Mouse (Mus musculus) embryonic facial prominence, embryonic 10.5 days (tissue): ENCODE measurements around the gene Camk2g. TPM values are rescaled to one million over a fixed set of nuclear protein-coding genes. Genes with fewer than 3 reads are reported as not detected.

Experiments
- DNase-seq: peaks from one replicate; pipeline ENCODE4 v3.0.0-alpha.2; 2017; ENCODE audit warnings: low spot score
- H3K27ac ChIP-seq: fragments of 300-500 bp; sonication (generic); replicated peaks from 2 replicates; pipeline ENCODE4 v1.5.1; 2016; ENCODE audit warnings: mild to moderate bottlenecking
- H3K27me3 ChIP-seq: fragments of 300-500 bp; sonication (generic); replicated peaks from 2 replicates; pipeline ENCODE4 v1.6.1; 2016; ENCODE audit warnings: low read depth, mild to moderate bottlenecking; ENCODE audit not compliant: poor library complexity, severe bottlenecking
- H3K36me3 ChIP-seq: fragments of 300-500 bp; sonication (generic); replicated peaks from 2 replicates; pipeline ENCODE4 v1.6.1; 2016; ENCODE audit warnings: mild to moderate bottlenecking, moderate library complexity
- H3K4me1 ChIP-seq: fragments of 300-500 bp; sonication (generic); 2 replicates; pipeline ENCODE4 v1.6.1; 2016
- H3K4me3 ChIP-seq: fragments of 300-500 bp; sonication (generic); 2 replicates; pipeline ENCODE4 v1.5.1; 2016; ENCODE audit warnings: mild to moderate bottlenecking, moderate library complexity
- H3K9me3 ChIP-seq: fragments of 300-500 bp; sonication (generic); 2 replicates; pipeline ENCODE4 v1.6.1; 2016; ENCODE audit warnings: mild to moderate bottlenecking
- WGBS: fragments of 180-500 bp; shearing (Covaris S2); methylation state at CpG from one replicate; pipeline ENCODE4 v1.1.7; 2016; 5-methylcytosine and 5-hydroxymethylcytosine counted together
- polyA plus RNA-seq: library from polyadenylated mRNA; unstranded; fragments of >200 nt; fragmentation: Nextera tagmentation; extraction: Ambion mirVana; gene quantifications from 2 replicates; pipeline ENCODE4 v1.2.1, GENCODE M21; 2016

The Camk2g gene
- polyA plus RNA-seq, 1 experiment from 2014 or later, result 50.6 TPM

GRCm38 (mm10) chr14:20701554-20701953, 92.3 kb downstream of the Camk2g start:
- Histone ChIP-seq H3K27ac (no peak overlapping the region), H3K4me1 (peaks cover 46% of the 10 kb centered on the region), H3K4me3 (peak overlapping the region; percentile 67), H3K27me3 (no peaks in the 10 kb centered on the region), H3K36me3 (peaks cover 44% of the 10 kb centered on the region), H3K9me3 (no peaks in the 10 kb centered on the region)
- DNase-seq, result no peak
- 83% methylated on average over 8 of the region's 8 CpGs for WGBS

GRCm38 (mm10) chr14:20700362-20700761, 93.5 kb downstream of the Camk2g start:
- Histone ChIP-seq H3K36me3 (peaks cover 43% of the 10 kb centered on the region), H3K9me3 (no peaks in the 10 kb centered on the region), H3K4me3 (0 out of 2 replicates have a peak overlapping the region, but pooled peaks have one; percentile 15), H3K27me3 (no peaks in the 10 kb centered on the region), H3K4me1 (peaks cover 54% of the 10 kb centered on the region), H3K27ac (no peak overlapping the region)
- no peak for DNase-seq
- WGBS, result 86% methylated on average over 3 of the region's 3 CpGs

- Histone ChIP-seq H3K27me3 (no peaks in the 10 kb centered on the region), H3K9me3 (no peaks in the 10 kb centered on the region), H3K4me1 (peaks cover 64% of the 10 kb centered on the region), H3K4me3 (no peak overlapping the region), H3K27ac (no peak overlapping the region), H3K36me3 (peaks cover 40% of the 10 kb centered on the region)
- DNase-seq, result no peak
- 95% methylated on average over 2 of the region's 2 CpGs for WGBS
Observed at GRCm38 (mm10) chr14:20698515-20698914, 95.4 kb downstream of the Camk2g start.

- peaks cover 62% of the 10 kb centered on the region for H3K4me1 ChIP-seq
- no peaks in the 10 kb centered on the region for H3K9me3 ChIP-seq
- H3K27me3 ChIP-seq, result no peaks in the 10 kb centered on the region
- WGBS, result 17% methylated on average over 1 of the region's 1 CpGs
- DNase-seq, result peak; percentile 38
- H3K27ac ChIP-seq, result no peak overlapping the region
- H3K4me3 ChIP-seq, result peak overlapping the region; percentile 96
- peaks cover 55% of the 10 kb centered on the region for H3K36me3 ChIP-seq
Observed at GRCm38 (mm10) chr14:20696986-20697385, 96.9 kb downstream of the Camk2g start.

- DNase-seq, result no peak
Observed at GRCm38 (mm10) chr14:20695761-20696520, 97.9 kb downstream of the Camk2g start.

GRCm38 (mm10) chr14:20694884-20695760, 98.8 kb downstream of the Camk2g start, which contains the start of gene Fut11:
Gene Fut11, plus strand, starts transcription at chr14:20694968.
- H3K4me3 ChIP-seq, result peak within 1 kb of the TSS; percentile 96
- no peaks in the 10 kb centered on the region for H3K9me3 ChIP-seq
- peak; percentile 91 for DNase-seq
- no peaks in the 10 kb centered on the region for H3K27me3 ChIP-seq
- peaks cover 46% of the 10 kb centered on the region for H3K4me1 ChIP-seq
- WGBS, result under 1% methylated on average over 111 of the region's 111 CpGs
- H3K36me3 ChIP-seq, result peaks cover 68% of the 10 kb centered on the region
- H3K27ac ChIP-seq, result peak within 1 kb of the TSS; percentile 97

More at GRCm38 (mm10) chr14:20695761-20696520, 97.9 kb downstream of the Camk2g start:
- Histone ChIP-seq H3K9me3 (no peaks in the 10 kb centered on the region), H3K27ac (peak overlapping the region; percentile 97), H3K4me3 (peak overlapping the region; percentile 96), H3K4me1 (peaks cover 52% of the 10 kb centered on the region), H3K27me3 (no peaks in the 10 kb centered on the region), H3K36me3 (peaks cover 66% of the 10 kb centered on the region)
- 15% methylated on average over 27 of the region's 27 CpGs for WGBS

- Histone ChIP-seq H3K4me3 (peak overlapping the region; percentile 96), H3K9me3 (no peaks in the 10 kb centered on the region), H3K27me3 (no peaks in the 10 kb centered on the region), H3K4me1 (peaks cover 46% of the 10 kb centered on the region), H3K36me3 (peaks cover 71% of the 10 kb centered on the region), H3K27ac (peak overlapping the region; percentile 97)
- DNase-seq, result no peak
- WGBS, result 50% methylated on average over 13 of the region's 13 CpGs
Observed at GRCm38 (mm10) chr14:20694185-20694883, 99.6 kb downstream of the Camk2g start.

GRCm38 (mm10) chr14:20693589-20694101, 100.2 kb downstream of the Camk2g start:
- H3K9me3 ChIP-seq, result no peaks in the 10 kb centered on the region
- H3K4me1 ChIP-seq, result peaks cover 46% of the 10 kb centered on the region
- peaks cover 72% of the 10 kb centered on the region for H3K36me3 ChIP-seq
- no peak overlapping the region for H3K27ac ChIP-seq
- WGBS, result 92% methylated on average over 10 of the region's 10 CpGs
- DNase-seq, result no peak
- H3K4me3 ChIP-seq, result peak overlapping the region; percentile 96
- no peaks in the 10 kb centered on the region for H3K27me3 ChIP-seq

- 96% methylated on average over 6 of the region's 6 CpGs for WGBS
- peaks cover 79% of the 10 kb centered on the region for H3K36me3 ChIP-seq
- H3K27ac ChIP-seq, result no peak overlapping the region
Observed at GRCm38 (mm10) chr14:20691772-20692171, 102.1 kb downstream of the Camk2g start.

GRCm38 (mm10) chr14:20689009-20689408, 104.9 kb downstream of the Camk2g start:
- WGBS, result 89% methylated on average over 2 of the region's 2 CpGs
- no peak for DNase-seq
- Histone ChIP-seq H3K4me1 (peaks cover 6% of the 10 kb centered on the region), H3K27me3 (no peaks in the 10 kb centered on the region), H3K4me3 (no peak overlapping the region), H3K9me3 (no peaks in the 10 kb centered on the region), H3K27ac (no peak overlapping the region), H3K36me3 (peaks cover 100% of the 10 kb centered on the region)

More at GRCm38 (mm10) chr14:20691772-20692171, 102.1 kb downstream of the Camk2g start:
- no peak for DNase-seq
- Histone ChIP-seq H3K4me1 (peaks cover 28% of the 10 kb centered on the region), H3K4me3 (no peak overlapping the region), H3K9me3 (no peaks in the 10 kb centered on the region), H3K27me3 (no peaks in the 10 kb centered on the region)

- peaks cover 100% of the 10 kb centered on the region for H3K36me3 ChIP-seq
- H3K9me3 ChIP-seq, result no peaks in the 10 kb centered on the region
- no peak overlapping the region for H3K4me3 ChIP-seq
- WGBS, result 94% methylated on average over 3 of the region's 3 CpGs
- H3K4me1 ChIP-seq, result no peaks in the 10 kb centered on the region
- no peak for DNase-seq
- no peaks in the 10 kb centered on the region for H3K27me3 ChIP-seq
- no peak overlapping the region for H3K27ac ChIP-seq
Observed at GRCm38 (mm10) chr14:20686576-20686975, 107.3 kb downstream of the Camk2g start.
